Mouse (Mus musculus): ENCODE measurements at regions not wholly inside any gene's neighbourhood (a gene's known extent, or its start where the extent isn't known, plus 50 kb on each side); places are given as distances from the start of the nearest gene placed in this dataset.
A peak's percentile ranks its signal among the peaks of the same experiment; 100 is the strongest.

DNA sequence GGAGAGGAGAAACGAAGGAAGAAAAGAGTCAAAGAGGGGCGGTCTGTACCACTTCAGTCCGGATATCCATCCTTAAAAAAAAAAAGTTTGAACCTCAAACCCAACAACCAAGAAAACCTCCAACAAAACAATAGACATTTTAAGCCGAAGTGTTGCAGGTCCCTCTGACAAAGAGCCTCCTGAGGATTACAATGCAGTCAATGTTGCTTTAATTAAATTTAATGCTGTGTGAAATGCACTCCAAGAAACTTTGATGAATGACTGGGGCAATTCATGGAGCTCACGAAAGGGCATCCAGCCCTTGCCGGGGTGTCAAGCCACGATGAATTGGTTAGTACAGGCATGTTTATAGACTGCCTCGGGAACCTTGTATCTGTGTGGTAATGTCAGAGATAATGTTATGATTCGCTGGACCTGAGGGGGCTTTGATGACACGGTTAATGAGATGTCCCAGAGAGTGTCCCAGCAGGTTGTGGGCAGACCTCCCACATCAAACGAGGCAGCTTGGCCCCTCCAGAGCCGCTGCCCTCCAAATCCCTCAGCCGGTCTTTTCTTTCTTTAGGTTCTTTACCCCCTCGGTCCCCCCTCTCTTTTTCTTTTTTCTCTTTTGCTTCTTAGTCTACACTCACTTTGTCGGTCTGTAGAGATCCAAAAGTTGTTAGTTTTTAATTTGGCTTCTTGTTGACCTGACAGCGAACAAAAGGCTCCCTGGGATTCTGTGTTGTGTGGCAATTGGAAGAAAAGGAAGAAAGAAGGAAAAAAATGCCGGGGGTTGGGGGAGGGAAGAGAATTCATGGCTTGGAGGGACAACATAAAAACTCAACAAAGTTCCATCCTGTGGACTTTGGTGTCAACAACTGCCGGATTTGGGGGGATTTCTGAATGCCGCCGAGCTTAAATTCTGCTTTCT, 341.5 kb downstream of the Nkx6-1 start:
- no peak for ATAC-seq (ENCODE audit: insufficient number of reproducible peaks, low FRiP score, low TSS enrichment)

- ATAC-seq (ENCODE audit: insufficient number of reproducible peaks, low FRiP score, low TSS enrichment): no peak
Measured at GRCm38 (mm10) chr5:101299986-101300385, 364.8 kb downstream of the Nkx6-1 start.

- ATAC-seq (ENCODE audit: insufficient number of reproducible peaks, low FRiP score, low TSS enrichment): no peak
Measured at GRCm38 (mm10) chr5:101298411-101298810, 366.4 kb downstream of the Nkx6-1 start.

- no peak for ATAC-seq (ENCODE audit: insufficient number of reproducible peaks, low FRiP score, low TSS enrichment)
Measured at GRCm38 (mm10) chr5:101297511-101298102, 367.2 kb downstream of the Nkx6-1 start.

DNA sequence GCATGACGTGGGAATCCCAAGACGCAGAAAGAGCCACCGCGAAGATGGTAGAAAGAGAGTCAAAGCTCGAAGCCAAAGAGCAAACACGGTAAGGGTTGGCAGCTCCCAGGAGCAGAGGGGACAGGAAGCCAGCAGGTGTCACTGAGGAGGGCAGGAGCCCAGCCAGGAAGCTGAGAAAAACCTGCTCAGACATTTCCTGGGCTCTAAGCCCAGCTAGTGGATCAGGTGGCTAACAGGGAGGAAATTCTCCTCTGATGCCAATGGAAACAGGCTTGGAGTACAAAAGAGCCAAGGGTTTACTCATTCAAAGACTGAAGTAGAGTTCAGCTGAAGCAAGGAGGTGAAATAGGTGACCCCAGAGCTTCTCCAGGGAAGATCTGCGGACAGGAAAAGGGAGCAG, 368.9 kb downstream of the Nkx6-1 start:
- ATAC-seq (ENCODE audit: insufficient number of reproducible peaks, low FRiP score, low TSS enrichment): peak; percentile 93

- no peak for ATAC-seq (ENCODE audit: insufficient number of reproducible peaks, low FRiP score, low TSS enrichment)
Measured at GRCm38 (mm10) chr5:101294031-101294430, 370.8 kb downstream of the Nkx6-1 start.

DNA sequence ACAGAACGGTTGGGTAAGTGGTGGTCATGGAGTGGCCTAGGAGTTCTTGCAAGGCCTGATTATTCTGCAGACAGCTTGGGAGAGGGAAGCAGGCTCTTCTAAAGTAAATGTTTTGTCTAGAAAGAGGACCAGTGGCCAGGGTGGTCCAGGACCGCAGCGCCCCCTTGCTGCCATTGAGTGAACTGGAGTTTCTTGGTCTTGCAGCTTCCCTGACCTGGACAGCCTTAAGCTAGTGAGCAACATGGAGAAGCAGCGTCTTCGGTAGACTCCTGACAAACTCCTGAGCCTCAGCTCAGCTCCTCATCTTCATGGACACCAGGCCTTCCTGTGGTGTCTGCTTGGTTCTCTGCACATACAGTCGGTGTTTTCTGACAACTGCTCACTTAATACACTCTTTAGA, 376.4 kb downstream of the Nkx6-1 start:
- ATAC-seq (ENCODE audit: insufficient number of reproducible peaks, low FRiP score, low TSS enrichment): no peak

GRCm38 (mm10) chr5:101285941-101286340, 378.9 kb downstream of the Nkx6-1 start:
- no peak for ATAC-seq (ENCODE audit: insufficient number of reproducible peaks, low FRiP score, low TSS enrichment)

GRCm38 (mm10) chr5:101250474-101250873, 405.0 kb downstream of the Gpat3 start:
- no peak for ATAC-seq (ENCODE audit: insufficient number of reproducible peaks, low FRiP score, low TSS enrichment)

DNA sequence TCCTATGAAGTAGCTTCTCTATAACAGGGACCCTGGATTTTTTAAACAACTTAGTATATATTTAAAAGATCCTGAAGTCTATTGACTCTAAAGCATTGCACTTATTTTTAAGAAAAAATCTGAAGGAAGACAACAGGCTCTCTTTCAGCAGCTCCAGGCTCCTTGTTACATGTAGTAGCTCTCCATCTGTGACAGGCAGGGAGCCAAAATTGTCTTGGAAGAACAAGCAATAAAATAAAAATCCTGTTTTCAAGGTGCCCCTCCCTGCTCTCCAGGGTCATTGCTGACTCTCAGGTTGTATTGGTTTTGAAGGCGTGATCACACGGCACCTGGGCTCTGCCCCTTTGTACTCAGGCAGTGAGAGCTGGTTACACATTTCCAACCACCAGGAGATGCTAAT, 397.1 kb downstream of the Gpat3 start:
- ATAC-seq (ENCODE audit: insufficient number of reproducible peaks, low FRiP score, low TSS enrichment): no peak

DNA sequence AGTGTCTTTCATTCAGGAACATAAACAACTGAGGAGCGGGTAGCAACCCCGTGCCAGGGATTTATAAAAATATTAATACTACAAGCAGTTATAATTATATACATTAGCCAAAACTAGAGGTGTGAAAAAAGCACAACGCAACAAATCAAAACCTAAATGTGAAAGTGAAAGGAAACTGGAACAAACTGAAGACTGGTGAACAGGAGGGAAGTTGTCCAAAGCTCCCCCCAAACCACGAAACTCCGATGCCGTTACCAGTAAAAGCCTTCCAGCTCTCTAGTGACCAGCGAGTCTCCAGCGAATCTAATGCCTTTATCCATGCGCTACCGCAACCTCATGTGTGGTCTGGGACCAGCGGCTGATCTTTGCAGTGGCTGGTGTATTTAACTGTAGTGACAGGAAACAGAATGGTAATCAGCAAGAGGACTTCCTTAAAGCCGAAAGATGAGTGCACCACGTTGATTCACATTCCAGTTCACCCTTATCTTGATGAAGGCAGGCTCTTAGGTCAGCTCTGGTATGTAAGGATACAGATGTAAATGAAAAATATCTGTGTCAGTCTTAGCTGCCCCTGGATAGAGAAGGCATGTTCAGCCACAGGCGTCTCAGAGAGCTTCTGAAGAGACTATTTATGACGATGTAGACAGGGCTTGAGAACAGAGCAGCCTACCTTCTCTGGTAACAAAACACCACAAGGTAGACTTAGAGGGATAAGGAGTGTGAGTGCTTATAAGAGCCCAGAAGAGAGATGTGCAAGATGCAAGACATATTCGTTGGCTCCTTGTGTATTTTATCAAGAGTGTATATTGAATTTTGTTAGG, 394.0 kb downstream of the Gpat3 start:
- no peak for ATAC-seq (ENCODE audit: insufficient number of reproducible peaks, low FRiP score, low TSS enrichment)

- ATAC-seq (ENCODE audit: insufficient number of reproducible peaks, low FRiP score, low TSS enrichment): no peak
Measured at GRCm38 (mm10) chr5:101236163-101236693, 390.7 kb downstream of the Gpat3 start.

- no peak for ATAC-seq (ENCODE audit: insufficient number of reproducible peaks, low FRiP score, low TSS enrichment)
Measured at GRCm38 (mm10) chr5:101222390-101222789, 376.9 kb downstream of the Gpat3 start.

- ATAC-seq (ENCODE audit: insufficient number of reproducible peaks, low FRiP score, low TSS enrichment): no peak
Measured at GRCm38 (mm10) chr5:101218082-101218481, 372.6 kb downstream of the Gpat3 start.

DNA sequence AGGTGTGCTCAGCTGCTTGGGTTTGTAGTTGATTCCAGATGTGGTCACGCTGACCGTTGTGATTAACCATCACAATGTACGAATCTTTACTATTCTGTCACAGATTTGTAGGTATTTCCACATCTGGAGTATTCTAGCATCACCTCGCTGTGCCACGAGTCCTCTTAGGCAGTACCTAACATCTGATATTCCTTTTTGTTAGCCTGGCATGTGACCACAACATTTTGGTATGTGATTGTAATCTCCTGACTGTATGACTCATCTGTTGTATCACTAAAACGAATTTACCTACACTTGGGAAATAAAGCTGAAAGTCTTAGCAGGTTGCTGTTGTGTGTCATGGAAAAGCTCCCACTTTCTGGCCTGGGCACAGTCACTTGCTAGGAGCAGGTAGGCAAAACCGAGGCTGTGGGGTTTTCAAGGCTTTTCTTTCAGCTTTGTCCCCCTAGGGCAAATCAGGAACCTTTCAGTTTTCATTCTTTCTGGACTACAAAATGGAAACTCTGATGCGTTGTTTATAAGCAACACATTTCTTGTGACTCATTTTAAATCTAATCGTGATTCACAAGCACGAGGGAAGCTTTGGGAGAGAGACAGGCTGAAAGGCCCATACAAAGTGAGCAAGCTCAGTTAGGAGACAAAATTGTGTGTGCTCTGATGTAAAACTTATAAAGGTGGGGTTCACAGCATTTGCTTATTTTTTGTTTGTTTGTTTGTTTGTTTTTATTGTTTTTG, 371.5 kb downstream of the Gpat3 start:
- no peak for ATAC-seq (ENCODE audit: insufficient number of reproducible peaks, low FRiP score, low TSS enrichment)

GRCm38 (mm10) chr5:101211974-101212373, 366.5 kb downstream of the Gpat3 start:
- no peak for ATAC-seq (ENCODE audit: insufficient number of reproducible peaks, low FRiP score, low TSS enrichment)

GRCm38 (mm10) chr5:101208150-101208549, 362.6 kb downstream of the Gpat3 start:
- ATAC-seq (ENCODE audit: insufficient number of reproducible peaks, low FRiP score, low TSS enrichment): no peak

- no peak for ATAC-seq (ENCODE audit: insufficient number of reproducible peaks, low FRiP score, low TSS enrichment)
Measured at GRCm38 (mm10) chr5:101195501-101195900, 350.0 kb downstream of the Gpat3 start.

DNA sequence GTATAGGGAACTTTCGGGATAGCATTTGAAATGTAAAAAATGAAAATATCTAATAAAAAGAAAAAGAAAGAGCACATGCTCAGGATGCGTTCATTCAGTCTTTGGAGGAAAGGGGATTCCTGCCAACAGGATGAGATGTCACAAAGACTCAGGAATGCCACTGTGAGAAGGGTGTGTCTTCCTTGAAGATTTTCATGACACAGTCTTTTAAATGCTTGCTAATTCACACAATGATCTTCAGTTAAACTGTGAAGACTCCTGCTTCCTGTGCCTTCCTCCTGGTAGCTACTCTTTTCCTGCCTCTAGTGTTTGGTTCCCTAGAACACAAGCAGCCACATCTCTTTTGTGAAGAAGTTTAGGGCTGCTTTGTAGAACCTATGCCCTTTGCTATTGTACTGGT, 345.5 kb downstream of the Gpat3 start:
- no peak for ATAC-seq (ENCODE audit: insufficient number of reproducible peaks, low FRiP score, low TSS enrichment)

- ATAC-seq (ENCODE audit: insufficient number of reproducible peaks, low FRiP score, low TSS enrichment): no peak
Measured at GRCm38 (mm10) chr5:101173183-101173582, 327.7 kb downstream of the Gpat3 start.
